Mouse (Mus musculus) adrenal gland (tissue): ENCODE results near the gene Scn4a.

Experiments used
- intact Hi-C: fragments of 180-260 bp; cut with DNase I; formaldehyde crosslinking; loops from one replicate; pipeline ENCODE4 v1.15.1; 2025

Gene Scn4a

DNA sequence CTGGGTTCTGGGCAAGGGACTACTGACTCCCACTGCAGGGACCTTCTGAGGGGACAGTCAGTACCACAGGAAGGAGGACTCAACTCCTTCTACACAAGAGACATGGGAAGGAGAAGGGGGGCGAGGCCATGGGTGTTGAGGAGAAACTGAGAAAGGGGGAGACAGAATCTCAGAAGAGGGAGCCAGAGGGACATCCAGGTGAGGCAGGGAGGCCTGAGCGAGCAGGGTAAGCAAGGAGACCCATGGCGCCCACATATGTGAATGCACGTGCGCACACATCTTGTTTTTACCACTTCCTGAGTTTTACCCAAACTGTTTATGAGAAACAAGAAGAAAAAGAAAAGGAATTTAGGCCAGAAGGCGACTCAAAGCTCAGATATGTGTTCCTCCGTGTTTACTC is 35.3 kb downstream of the Scn4a start:
- intact Hi-C loops = no loop called here

DNA sequence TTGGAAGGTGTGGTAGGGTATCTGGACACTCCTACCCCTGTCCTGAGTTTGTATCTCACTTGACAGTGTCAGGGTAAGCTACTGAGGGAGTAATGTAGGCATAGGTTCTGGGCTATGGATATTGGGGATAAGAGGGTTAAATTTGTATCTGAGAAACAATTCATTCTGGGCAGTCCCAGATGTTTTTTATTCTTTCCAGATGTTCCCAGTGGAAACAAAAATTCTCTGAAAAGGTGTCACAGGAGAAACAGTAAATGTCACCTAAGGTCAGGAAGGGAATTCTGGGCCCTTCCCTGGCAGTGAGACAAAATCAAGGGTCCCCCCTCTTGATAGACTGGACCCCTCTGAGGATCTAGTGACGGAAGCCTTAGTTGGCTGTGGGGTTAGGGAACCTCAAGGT is 36.7 kb downstream of the Scn4a start:
- intact Hi-C loops = no loop called here

GRCm38 (mm10) chr11:106314333-106314812 is 38.7 kb downstream of the Scn4a start, which contains the start of gene Cd79b:
TSS of gene Cd79b (minus strand) at chr11:106314762.
- intact Hi-C loops = no loop called here

DNA sequence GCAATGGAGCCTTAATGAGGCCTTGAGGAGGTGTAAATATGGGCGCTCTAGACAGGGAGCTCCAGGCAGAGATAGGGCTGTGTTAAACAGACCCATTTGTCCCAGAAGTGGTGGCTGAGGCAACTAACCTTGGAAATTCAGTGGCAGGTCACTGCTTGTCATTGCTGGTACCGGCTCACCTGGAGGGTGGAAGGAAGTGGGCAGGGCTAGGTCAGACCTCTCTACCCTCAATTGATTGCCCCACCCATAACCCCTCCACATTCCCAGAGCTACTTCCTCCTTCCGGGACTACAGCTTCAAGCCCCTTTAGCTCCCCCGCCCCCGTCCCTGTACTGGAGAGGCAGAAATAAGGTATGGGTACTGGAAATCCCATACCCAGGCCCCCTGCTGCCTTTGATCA is 39.6 kb downstream of the Scn4a start:
- intact Hi-C loops = no loop called here

GRCm38 (mm10) chr11:106310123-106310522 is 43.0 kb downstream of the Scn4a start:
- intact Hi-C loops = no loop called here

GRCm38 (mm10) chr11:106308162-106308561 is 44.9 kb downstream of the Scn4a start:
- intact Hi-C loops = no loop called here

GRCm38 (mm10) chr11:106307432-106307831 is 45.7 kb downstream of the Scn4a start:
- intact Hi-C loops = no loop called here

- intact Hi-C loops = no loop called here
Observed at GRCm38 (mm10) chr11:106306758-106307157, 46.3 kb downstream of the Scn4a start.

GRCm38 (mm10) chr11:106306065-106306385 is 47.1 kb downstream of the Scn4a start:
- intact Hi-C loops = no loop called here

DNA sequence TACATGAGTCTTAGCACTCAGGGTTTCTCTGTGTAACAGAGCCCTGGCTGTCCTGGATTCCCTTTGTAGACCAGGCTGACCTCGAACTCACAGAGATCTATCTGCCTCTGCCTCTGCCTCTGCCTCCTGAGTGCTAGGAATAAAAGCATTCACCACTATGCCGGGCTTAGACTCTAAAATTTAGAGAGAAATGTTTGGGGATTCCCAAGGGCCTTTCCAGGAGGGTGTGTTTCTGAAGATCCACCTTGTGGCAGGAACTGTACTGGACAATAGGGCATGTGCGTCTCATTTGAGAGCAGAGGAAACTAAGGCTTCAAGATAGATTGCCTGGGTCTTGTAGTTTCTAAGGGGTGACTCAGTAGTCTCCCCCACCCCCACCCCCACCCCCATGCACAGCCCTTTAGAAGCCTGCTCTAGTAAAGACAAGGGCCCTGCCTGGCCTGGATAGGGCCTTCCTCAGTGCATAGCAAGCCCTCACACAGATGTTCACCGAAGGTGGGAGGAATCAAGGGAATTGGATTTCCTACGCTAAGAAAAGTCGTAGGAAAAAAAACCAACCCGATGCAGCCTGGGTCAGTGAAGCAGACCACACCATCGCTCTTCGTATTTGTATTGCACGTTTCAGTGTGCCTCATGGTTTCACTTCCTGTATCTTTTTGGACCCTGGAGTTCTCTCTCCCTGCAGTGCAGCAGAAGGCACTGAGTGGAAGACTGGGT is 47.6 kb downstream of the Scn4a start:
- intact Hi-C loops = no loop called here

DNA sequence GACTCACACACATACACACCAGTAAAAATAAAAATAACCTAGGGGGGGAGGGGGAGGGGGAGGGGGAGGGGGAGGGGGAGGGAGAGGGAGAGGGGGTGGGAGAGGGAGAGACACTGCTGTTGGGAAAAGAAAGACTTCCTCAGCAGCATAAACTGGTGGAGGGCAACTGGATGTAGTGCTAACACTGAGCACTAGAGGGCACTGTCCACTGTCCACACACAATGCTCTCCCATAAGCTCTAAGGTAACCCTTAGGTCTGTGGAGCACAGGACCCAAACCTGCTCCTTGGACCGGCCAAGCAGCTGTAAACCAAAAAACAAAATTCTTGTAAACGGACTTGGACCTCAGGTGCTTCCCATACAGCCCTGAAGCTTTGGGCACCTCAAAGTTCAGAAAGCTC is 50.5 kb downstream of the Scn4a start:
- intact Hi-C loops = loop anchor here (5.0 kb wide), 1 partner anchor 80 kb away; no protein-coding TSS in a partner anchor

DNA sequence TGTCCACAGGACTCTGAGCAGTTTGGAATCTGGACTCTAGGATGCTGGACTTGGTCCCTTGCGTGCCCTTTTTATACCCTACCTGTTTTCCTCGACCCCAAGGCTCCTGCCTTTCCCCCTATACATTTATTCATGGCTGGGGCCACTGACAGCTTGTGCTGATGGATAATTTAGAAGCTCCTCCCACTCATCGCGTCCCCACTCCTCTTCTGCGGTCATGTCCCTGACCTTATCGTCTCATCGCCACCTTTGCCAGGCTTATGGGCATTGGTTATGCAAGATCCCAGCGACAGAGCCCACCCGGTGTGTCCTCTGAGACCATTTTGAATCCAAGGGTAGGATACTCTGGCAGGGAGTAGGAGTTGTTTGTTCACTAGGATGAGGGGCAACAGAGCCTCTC is 51.3 kb downstream of the Scn4a start, which contains the start of gene Gh:
Gene Gh (minus strand): TSS at position 101 of the 400 bp plus-strand sequence.
- intact Hi-C loops = loop anchor here (5.0 kb wide), 1 partner anchor 81 kb away; no protein-coding TSS in a partner anchor

- intact Hi-C loops = no loop called here
Observed at GRCm38 (mm10) chr11:106291861-106292260, 61.2 kb downstream of the Scn4a start.

- intact Hi-C loops = no loop called here
Observed at GRCm38 (mm10) chr11:106290376-106290775, 62.7 kb downstream of the Scn4a start.

DNA sequence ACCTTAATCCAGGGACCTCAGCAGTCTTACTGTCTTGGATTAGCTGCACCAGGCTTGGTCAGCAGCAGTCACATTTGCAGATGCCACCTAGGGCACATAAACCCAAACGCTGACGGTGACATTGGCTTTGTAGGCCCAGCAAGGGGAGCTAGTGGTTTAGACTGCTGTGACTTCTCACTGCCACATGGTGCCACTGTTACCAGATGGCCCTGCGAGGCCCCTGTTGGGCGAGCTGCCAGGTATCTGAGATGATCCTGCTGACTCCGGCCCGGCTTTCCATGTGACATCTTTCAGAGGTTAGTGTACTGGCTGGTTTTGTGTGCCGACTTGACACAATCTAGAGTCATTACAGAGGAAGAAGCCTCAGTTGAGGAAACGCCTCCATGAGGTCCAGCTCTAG is 63.7 kb downstream of the Scn4a start:
- intact Hi-C loops = loop anchor here (10.0 kb wide), 1 partner anchor 205 kb away; no protein-coding TSS in a partner anchor

DNA sequence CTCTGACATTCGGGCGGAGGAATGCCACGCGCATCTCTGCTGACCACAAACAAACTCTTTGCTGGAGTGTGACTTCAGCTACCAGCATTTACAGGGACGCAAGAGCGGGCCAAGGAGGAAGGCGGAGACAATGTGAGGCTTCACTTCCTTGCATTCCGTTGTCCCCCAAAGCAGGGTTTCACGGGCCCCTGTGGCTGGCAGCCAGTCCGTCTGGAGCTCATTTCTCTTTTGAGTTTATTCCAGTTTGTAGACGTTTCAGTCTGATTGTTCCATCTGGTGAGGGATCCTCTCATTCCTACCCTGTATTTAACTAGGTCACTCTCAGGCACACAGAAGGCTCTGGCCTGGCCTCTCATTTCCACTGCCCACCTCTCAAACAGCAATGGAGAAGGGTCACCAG is 66.1 kb downstream of the Scn4a start:
- intact Hi-C loops = loop anchor here (10.0 kb wide), 1 partner anchor 208 kb away; no protein-coding TSS in a partner anchor

- intact Hi-C loops = loop anchor here (10.0 kb wide), 1 partner anchor 209 kb away; no protein-coding TSS in a partner anchor
Observed at GRCm38 (mm10) chr11:106286206-106286605, 66.9 kb downstream of the Scn4a start.

DNA sequence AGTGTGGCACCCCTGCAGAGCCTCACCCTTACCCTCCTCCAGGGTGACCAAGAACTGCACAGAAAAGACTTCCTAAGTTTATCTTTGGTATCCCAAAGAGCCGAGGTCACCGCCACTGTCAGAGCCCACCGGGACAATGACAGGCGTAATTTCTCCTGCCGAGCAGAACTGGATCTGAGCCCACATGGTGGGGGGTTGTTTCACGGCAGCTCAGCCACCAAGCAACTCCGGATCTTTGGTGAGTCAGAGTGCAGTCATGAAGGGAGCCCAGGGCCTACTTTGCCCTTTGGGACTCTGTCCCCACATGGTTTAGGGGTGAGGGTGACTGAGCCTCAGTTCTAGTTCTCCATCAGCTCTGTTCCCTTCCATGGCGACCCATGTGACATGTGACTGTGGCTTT is 69.0 kb downstream of the Scn4a start:
- intact Hi-C loops = loop anchor here (10.0 kb wide), 1 partner anchor 211 kb away; no protein-coding TSS in a partner anchor

DNA sequence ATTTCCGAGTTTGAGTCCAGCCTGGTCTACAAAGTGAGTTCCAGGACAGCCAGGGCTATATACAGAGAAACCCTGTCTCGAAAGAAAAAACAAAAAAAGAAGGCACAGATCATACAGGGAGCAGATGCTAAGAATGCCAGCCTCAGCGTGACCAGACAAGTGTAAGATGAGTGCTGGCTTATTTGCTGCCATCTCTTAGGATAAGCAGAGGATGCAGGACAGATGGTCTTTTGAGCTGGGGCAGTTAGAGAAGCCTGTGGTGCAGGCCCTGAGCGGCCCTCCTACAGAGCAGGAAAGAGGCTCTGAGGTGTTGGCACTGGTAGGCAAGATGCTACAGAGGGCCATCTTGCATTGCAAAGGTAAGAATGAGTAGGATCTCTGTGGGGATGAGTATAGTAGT is 69.7 kb downstream of the Scn4a start:
- intact Hi-C loops = loop anchor here (10.0 kb wide), 1 partner anchor 211 kb away; no protein-coding TSS in a partner anchor

DNA sequence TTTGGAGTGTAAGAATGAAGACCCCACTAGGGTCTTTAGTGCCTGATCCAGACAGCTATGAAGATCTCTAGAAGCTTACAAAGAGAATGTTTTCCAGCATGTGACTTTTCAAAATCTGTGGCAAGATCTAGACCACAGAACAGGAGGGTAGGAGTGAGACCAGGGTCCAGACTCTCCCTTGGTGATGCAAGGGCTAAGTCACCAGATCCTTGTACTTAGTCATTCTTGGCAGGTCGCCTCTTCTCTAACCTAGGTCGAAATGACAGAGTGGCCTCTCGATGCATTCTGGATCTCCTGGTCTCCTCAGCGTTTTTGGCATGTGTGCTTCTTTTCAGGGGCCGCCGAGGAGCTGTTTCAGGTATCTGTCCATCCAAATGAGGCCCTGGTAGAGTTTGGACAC is 70.6 kb downstream of the Scn4a start:
- intact Hi-C loops = loop anchor here (10.0 kb wide), 1 partner anchor 212 kb away; no protein-coding TSS in a partner anchor

DNA sequence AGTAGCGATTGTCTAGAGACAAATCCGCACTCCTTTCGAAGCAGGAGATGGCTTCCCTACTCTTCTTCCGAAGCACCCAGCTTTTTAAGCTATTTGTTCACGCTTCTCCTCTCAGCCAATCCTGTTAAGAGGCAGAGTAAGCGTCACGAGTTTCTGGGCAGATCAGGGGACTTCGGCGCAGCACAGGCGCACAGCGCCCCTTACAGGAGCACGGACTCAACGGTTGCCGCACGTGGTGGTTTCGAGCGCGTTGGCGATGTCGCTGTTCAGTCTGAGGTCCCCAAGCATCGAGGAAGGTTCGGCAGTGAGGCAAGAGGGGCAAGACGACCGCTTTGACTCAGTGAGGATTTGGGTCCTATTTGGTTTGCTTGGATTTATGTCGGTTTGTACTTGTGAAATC is 76.6 kb downstream of the Scn4a start, which contains the start of gene Tcam1:
Gene Tcam1 (plus strand): TSS at position 219 of the 400 bp plus-strand sequence.
- intact Hi-C loops = no loop called here

- intact Hi-C loops = no loop called here
Observed at GRCm38 (mm10) chr11:106274971-106275411, 78.1 kb downstream of the Scn4a start.

DNA sequence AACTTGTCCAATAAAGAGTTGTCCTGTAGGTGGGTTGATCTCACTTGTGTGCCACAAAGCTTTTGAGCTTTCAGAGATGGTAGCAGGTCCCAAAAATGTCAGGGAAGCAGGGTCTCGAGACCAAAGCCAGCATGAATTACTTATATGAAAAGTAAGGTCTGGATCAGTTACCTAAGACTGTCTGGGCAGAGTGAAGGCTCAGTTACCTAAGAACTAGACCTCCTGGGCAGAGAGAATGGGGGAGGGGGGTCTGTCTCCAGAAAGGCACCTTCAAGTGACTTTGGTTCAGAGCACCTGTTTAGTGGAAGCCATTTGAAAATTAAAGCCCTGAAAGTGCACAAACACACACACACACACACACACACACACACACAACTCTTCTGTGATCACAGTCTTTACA is 78.7 kb downstream of the Scn4a start:
- intact Hi-C loops = no loop called here
